Mouse (Mus musculus) brain, embryonic 14.5 days (tissue): Measurements from ENCODE around the gene Ss18l1. TPM values are rescaled to one million over a fixed set of nuclear protein-coding genes. Genes with fewer than 3 reads are reported as not detected.

Experiments used
- DNase-seq: peaks from one replicate; pipeline ENCODE4 v3.0.0-alpha.2; 2011; ENCODE audit warnings: low read depth
- CTCF ChIP-seq: fragments of 200-500 bp; IDR thresholded peaks from 2 replicates; pipeline ENCODE4 v1.5.1; 2012; ENCODE audit warnings: inconsistent platforms, mild to moderate bottlenecking, moderate library complexity, borderline replicate concordance; ENCODE audit not compliant: insufficient read depth, insufficient read length; ENCODE audit errors: extremely low read depth
- POLR2A ChIP-seq: fragments of 200-500 bp; IDR thresholded peaks from 2 replicates; pipeline ENCODE4 v1.6.1; 2012; ENCODE audit warnings: mild to moderate bottlenecking, inconsistent platforms, borderline replicate concordance; ENCODE audit not compliant: poor library complexity, insufficient read depth, insufficient read length, severe bottlenecking; ENCODE audit errors: extremely low read depth
- polyA plus RNA-seq: library from polyadenylated mRNA; depleted of rRNA; stranded (reverse); fragments of >200 nt; gene quantifications from 2 replicates; pipeline ENCODE4 v1.2.3, GENCODE M21; 2012; rRNA removed

Gene Ss18l1
- 50.2 and 73.1 TPM in 2 replicates for polyA plus RNA-seq

DNA sequence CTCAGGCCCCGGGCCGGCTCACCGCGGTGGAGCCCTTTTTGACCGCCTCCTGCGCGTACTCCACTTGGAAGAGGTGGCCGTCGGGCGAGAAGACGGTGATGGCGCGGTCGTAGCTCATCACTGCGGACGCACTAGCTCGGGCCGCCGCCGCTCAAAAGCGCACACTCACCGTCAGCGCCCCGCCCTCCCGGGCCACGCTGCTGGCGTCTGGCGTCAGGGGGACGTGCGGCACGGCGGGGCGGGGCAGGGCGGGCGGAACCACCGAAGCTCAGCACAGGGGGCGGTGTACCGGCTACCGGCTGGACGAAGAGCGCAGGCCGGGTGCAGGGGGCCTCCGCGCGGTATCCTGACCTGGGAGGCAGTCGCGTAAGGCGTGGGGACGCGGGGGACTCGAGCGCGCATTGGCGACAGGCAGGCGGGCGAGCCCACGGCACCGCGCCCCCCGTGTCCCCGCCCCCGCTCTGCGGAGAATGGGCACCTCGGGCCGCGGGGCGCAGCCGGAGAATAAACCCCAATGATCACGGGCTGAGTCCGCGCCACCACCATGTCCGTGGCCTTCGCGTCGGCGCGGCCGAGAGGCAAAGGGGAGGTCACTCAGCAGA lies at the start of gene Ss18l1, which contains the start of gene Psma7:
Gene Ss18l1, plus strand, starts transcription at position 254 of the 602 bp plus-strand sequence.
Gene Psma7, minus strand, starts transcription at position 178 of the 602 bp plus-strand sequence.
- peak; percentile 97 for DNase-seq

GRCm38 (mm10) chr2:179993071-179993470 lies 49.2 kb upstream of the Ss18l1 start:
- no peak for DNase-seq
- TF ChIP-seq CTCF, result no peak
- no peak for TF ChIP-seq POLR2A

More for the DNA sequence above, at the start of gene Ss18l1, which contains the start of gene Psma7:
- TF ChIP-seq POLR2A (peak; percentile 77), CTCF (no peak)

DNA sequence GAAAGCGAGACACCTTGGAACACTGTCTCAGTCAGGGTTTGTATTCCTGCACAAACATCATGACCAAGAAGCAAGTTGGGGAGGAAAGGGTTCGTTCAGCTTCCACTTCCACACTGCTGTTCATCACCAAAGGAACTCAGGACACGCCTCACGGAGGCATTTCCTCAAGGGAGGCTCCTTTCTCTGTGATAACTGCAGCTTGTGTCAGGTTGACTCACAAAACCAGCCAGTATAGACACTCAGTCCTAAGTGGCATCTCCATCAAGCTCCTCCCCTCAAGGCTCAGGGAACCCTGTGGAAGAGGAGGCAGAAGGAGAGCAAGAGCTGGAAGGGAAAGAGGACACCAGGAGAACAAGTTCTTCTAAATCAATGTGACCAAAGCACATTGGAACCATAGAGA lies 43.9 kb upstream of the Ss18l1 start:
- TF ChIP-seq POLR2A (no peak), CTCF (no peak)

GRCm38 (mm10) chr2:180001635-180002034 lies 40.7 kb upstream of the Ss18l1 start:
- DNase-seq, result no peak
- no peak for TF ChIP-seq POLR2A
- no peak for TF ChIP-seq CTCF

More for the DNA sequence above, 43.9 kb upstream of the Ss18l1 start:
- no peak for DNase-seq

DNA sequence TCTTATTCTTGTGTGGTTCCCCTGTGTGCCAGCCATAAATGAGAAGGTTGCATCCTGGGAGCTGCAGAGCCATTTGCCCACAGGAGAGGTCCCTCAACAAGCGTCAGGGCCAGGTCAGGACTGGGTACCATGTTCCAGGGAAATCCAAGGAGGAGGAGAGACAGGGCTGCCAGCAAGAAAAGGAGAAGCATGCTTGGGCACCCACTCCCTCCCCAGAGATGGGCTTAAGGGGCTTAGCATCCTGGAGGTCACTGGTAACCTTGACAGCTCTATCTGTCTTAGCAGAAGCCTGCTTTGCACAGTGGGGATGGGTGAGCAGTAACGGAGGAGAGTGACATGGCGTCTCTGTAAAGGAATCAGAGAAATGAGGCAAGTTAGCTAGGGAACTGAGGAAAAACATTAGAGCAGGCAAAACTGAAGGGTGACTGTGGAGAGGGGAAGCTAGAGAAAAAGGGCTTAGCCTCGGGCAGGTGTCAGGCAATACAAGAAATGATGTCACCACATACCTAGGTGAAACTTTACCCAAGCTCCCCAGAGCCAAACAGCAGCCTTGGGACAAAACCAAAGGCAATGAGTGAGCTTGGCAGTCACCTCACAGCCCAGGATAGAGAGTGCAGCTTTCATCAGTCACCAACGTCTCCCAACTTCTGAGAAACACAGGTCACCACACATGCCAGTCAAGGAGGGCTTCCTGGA lies 36.5 kb upstream of the Ss18l1 start:
- TF ChIP-seq POLR2A (no peak), CTCF (no peak)
- no peak for DNase-seq

DNA sequence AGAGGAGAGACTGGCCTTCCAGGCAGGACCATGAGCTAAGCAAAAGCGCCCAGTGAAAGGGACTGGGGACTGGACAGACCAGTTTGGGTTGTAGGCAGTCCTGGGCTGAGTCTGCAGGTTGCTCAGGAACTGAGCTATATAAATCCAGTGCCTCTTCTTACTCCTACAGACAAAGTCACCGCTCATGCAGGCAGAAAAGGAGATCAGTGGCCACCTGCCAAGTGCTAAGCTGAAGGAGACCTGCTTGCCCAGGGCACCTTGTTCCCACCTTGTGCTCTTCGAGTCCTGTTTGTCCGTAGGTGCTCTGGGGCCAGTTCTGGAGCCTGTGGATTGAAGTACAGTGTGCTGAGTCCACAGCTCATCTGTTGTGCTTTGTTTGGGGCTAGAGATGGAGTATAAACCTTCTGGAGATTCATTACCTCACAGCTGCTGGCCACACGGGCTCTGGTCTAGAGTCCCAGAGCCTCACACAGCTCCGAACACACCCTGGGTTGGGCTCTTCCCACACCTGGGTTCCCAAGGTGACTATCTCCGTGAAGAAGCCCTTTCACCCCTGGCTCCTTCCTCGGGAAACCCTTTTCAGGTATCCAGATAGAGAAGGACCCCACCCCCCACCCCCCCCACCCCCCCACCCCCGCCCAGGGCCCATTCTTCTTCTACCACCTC lies 35.8 kb upstream of the Ss18l1 start:
- TF ChIP-seq POLR2A (no peak), CTCF (no peak)

GRCm38 (mm10) chr2:180010686-180011085 lies 31.6 kb upstream of the Ss18l1 start:
- TF ChIP-seq POLR2A, result no peak
- TF ChIP-seq CTCF, result no peak
- DNase-seq, result no peak

More for the DNA sequence above, 35.8 kb upstream of the Ss18l1 start:
- DNase-seq, result no peak

DNA sequence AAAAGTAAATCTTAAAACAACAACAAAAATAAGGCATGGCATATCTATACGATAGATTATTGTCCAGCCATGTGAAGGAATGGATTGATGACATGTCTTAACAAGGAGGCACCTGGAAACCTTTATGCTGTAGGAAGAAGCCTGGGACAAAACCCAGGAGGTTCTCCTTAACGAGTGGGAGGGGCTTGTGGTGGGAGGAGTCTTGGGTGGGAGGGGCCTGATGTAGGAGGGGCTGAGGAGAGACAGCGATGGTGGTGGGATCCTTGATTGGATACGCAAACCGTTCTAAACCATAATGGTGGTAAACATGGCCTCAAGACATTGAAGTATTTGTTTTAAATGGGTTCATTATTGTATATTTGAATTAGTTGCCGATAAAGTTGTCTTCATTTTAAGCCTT lies 30.9 kb upstream of the Ss18l1 start:
- TF ChIP-seq CTCF (no peak), POLR2A (no peak)
- DNase-seq, result no peak

GRCm38 (mm10) chr2:180013686-180014085 lies 28.6 kb upstream of the Ss18l1 start:
- TF ChIP-seq POLR2A (no peak), CTCF (no peak)
- no peak for DNase-seq

DNA sequence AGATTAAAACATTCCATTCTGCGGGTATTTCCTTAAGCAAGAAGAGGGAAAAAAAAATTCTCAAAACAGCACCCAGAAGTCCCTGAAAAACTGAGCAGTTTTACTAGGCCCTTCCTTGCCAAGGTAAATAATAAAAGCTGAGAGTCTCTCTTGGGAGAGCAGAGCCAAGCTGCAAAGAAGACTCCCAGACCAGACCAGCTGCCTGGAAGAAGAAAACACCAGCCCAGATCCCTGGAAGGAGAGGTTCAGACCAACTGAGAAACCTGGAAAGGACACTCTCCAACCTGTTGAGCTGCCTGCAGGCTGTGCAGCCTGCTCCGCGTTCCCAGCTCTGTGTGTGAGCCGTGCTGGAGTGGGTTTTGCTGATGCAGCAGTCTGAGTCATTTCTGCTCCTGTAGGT lies 24.7 kb upstream of the Ss18l1 start:
- no peak for TF ChIP-seq CTCF
- TF ChIP-seq POLR2A, result no peak
- DNase-seq, result no peak

- DNase-seq, result no peak
- no peak for TF ChIP-seq CTCF
- TF ChIP-seq POLR2A, result no peak
These were observed 23.7 kb upstream of the Ss18l1 start for GRCm38 (mm10) chr2:180018573-180018972.
